Mouse (Mus musculus): ENCODE data around the gene Stx18. TPM values are rescaled to one million over a fixed set of nuclear protein-coding genes. Genes with fewer than 3 reads are reported as not detected.

Stx18 gene
- total and polyA plus RNA-seq, 3 experiments = 26.3 to 35.8 (median 29.4) TPM

GRCm38 (mm10) chr5:38121699-38122098 is 83.2 kb downstream of the Stx18 start (continued):
- TF ChIP-seq MAFK (IDR thresholded peaks at IDR 0.05; ENCODE audit: insufficient replicate concordance, low read length) = no peak
- no peak for TF ChIP-seq CHD2 (IDR thresholded peaks at IDR 0.05; ENCODE audit: low read length)

- no peak overlapping the region for H3K4me3 ChIP-seq (replicated peaks in 1 of 3; ENCODE audit: low read depth in 2 of 3, low read length in 2 of 3, poor library complexity in 1 of 3)
- no peak overlapping the region for H3K27ac ChIP-seq (ENCODE audit: insufficient read depth, low read depth)
- peaks cover 22 to 59% of the 10 kb centered on the region in 2 experiments for H3K36me3 ChIP-seq (replicated peaks in 1 of 2; ENCODE audit: control insufficient read depth in 1 of 2, insufficient read depth in 1 of 2, low read length in 1 of 2)
- H3K9me3 ChIP-seq (replicated peaks; ENCODE audit: low read length) = peaks cover 2% of the 10 kb centered on the region
- DNase-seq (ENCODE audit: extremely low read depth) = no peak
- H3K9ac ChIP-seq (ENCODE audit: insufficient read depth, low read depth) = no peak overlapping the region
- H3K4me2 ChIP-seq (ENCODE audit: insufficient read depth, low read depth, poor library complexity, severe bottlenecking) = no peak overlapping the region
- H3K27me3 ChIP-seq (replicated peaks) = no peaks in the 10 kb centered on the region
- in situ Hi-C loops (cut with MboI; ENCODE audit: low pct_ligation_motif_present, low pct_unique_long_range_greater_than_20kb, low sequenced_read_pairs) (no loop called here), dilution Hi-C loops (cut with MboI; ENCODE audit: extremely low pct_ligation_motif_present, extremely low pct_unique_long_range_greater_than_20kb, low sequenced_read_pairs) (no loop called here)
- H3K4me1 ChIP-seq (ENCODE audit: control insufficient read depth in 1 of 2, insufficient read depth in 2 of 2) = no peaks in the 10 kb centered on the region
- TF ChIP-seq USF2 (conservative IDR thresholded peaks at IDR 0.05; ENCODE audit: low read depth, low read length) = no peak
- no peak for TF ChIP-seq USF1 (IDR thresholded peaks at IDR 0.05; ENCODE audit: low read depth, low read length)
- no peak for TF ChIP-seq MAX (IDR thresholded peaks at IDR 0.05; ENCODE audit: low read length)
- TF ChIP-seq JUN (IDR thresholded peaks at IDR 0.05; ENCODE audit: insufficient read depth, low read depth, low read length) = no peak
- TF ChIP-seq ETS1 (conservative IDR thresholded peaks at IDR 0.05; ENCODE audit: low read depth, low read length) = no peak
- no peak for TF ChIP-seq POLR2AphosphoS2 (IDR thresholded peaks at IDR 0.05; ENCODE audit: low read depth, low read length)
- TF ChIP-seq MAFK (IDR thresholded peaks at IDR 0.05; ENCODE audit: insufficient replicate concordance, low read length) = no peak
- TF ChIP-seq PAX5 (IDR thresholded peaks at IDR 0.05; ENCODE audit: low read length) = no peak
- TF ChIP-seq UBTF (IDR thresholded peaks at IDR 0.05; ENCODE audit: low read depth, low read length) = no peak
- TF ChIP-seq MEF2A (IDR thresholded peaks at IDR 0.05; ENCODE audit: borderline replicate concordance, low read depth, low read length) = no peak
- TF ChIP-seq ZKSCAN1 (IDR thresholded peaks at IDR 0.05; ENCODE audit: borderline replicate concordance, low read depth, low read length) = no peak
- no peak for TF ChIP-seq HCFC1 (IDR thresholded peaks at IDR 0.05; ENCODE audit: low read depth, low read length)
- TF ChIP-seq NELFE (IDR thresholded peaks at IDR 0.05; ENCODE audit: low read depth, low read length) = no peak
- no peak for TF ChIP-seq NRF1 (IDR thresholded peaks at IDR 0.05; ENCODE audit: low read depth, low read length)
- no peak for TF ChIP-seq CHD1 (IDR thresholded peaks at IDR 0.05; ENCODE audit: low read depth, low read length)
- H3K79me2 ChIP-seq (replicated peaks; ENCODE audit: control insufficient read depth, extremely low read depth, insufficient read depth, poor library complexity, severe bottlenecking) = no peaks in the 10 kb centered on the region
Observed at GRCm38 (mm10) chr5:38126519-38127306, 88.2 kb downstream of the Stx18 start.

GRCm38 (mm10) chr5:38129339-38129738 is 90.8 kb downstream of the Stx18 start:
- peaks cover 18 to 39% of the 10 kb centered on the region in 2 experiments for H3K36me3 ChIP-seq (replicated peaks in 1 of 2; ENCODE audit: control insufficient read depth in 1 of 2, insufficient read depth in 1 of 2, low read length in 1 of 2)
- no peaks in the 10 kb centered on the region for H3K79me2 ChIP-seq (replicated peaks; ENCODE audit: control insufficient read depth, extremely low read depth, insufficient read depth, poor library complexity, severe bottlenecking)
- H3K4me3 ChIP-seq (replicated peaks in 1 of 3; ENCODE audit: low read depth in 2 of 3, low read length in 2 of 3, poor library complexity in 1 of 3) = no peak overlapping the region
- no peak overlapping the region for H3K4me2 ChIP-seq (ENCODE audit: insufficient read depth, low read depth, poor library complexity, severe bottlenecking)
- DNase-seq (ENCODE audit: extremely low read depth) = no peak
- peaks cover 2% of the 10 kb centered on the region for H3K9me3 ChIP-seq (replicated peaks; ENCODE audit: low read length)
- H3K9ac ChIP-seq (ENCODE audit: insufficient read depth, low read depth) = no peak overlapping the region
- H3K27me3 ChIP-seq (replicated peaks) = no peaks in the 10 kb centered on the region
- in situ Hi-C loops (cut with MboI; ENCODE audit: low pct_ligation_motif_present, low pct_unique_long_range_greater_than_20kb, low sequenced_read_pairs) (no loop called here), dilution Hi-C loops (cut with MboI; ENCODE audit: extremely low pct_ligation_motif_present, extremely low pct_unique_long_range_greater_than_20kb, low sequenced_read_pairs) (no loop called here)
- no peak for TF ChIP-seq HCFC1 (IDR thresholded peaks at IDR 0.05; ENCODE audit: low read depth, low read length)
- no peak for TF ChIP-seq SIN3A (IDR thresholded peaks at IDR 0.05; ENCODE audit: low read length)
- TF ChIP-seq PAX5 (IDR thresholded peaks at IDR 0.05; ENCODE audit: low read length) = no peak
- no peak for TF ChIP-seq ZMIZ1 (IDR thresholded peaks at IDR 0.05; ENCODE audit: low read depth, low read length)
- no peak for TF ChIP-seq ETS1 (conservative IDR thresholded peaks at IDR 0.05; ENCODE audit: low read depth, low read length)
- TF ChIP-seq CHD2 (IDR thresholded peaks at IDR 0.05; ENCODE audit: low read length) = no peak
- no peak for TF ChIP-seq GABPA (IDR thresholded peaks at IDR 0.05; ENCODE audit: insufficient replicate concordance, low read depth, low read length)
- no peak for TF ChIP-seq ELF1 (IDR thresholded peaks at IDR 0.05; ENCODE audit: low read depth, low read length)
- TF ChIP-seq CTCF (conservative IDR thresholded peaks at IDR 0.05 in 1 of 2, IDR thresholded peaks at IDR 0.05 in 1 of 2; ENCODE audit: low read depth in 2 of 2, low read length in 2 of 2) = no peak
- TF ChIP-seq EP300 (IDR thresholded peaks at IDR 0.05; ENCODE audit: low read length) = no peak
- TF ChIP-seq MAX (IDR thresholded peaks at IDR 0.05; ENCODE audit: low read length) = no peak
- TF ChIP-seq JUND (conservative IDR thresholded peaks at IDR 0.05; ENCODE audit: low read depth, low read length) = no peak
- no peak for TF ChIP-seq POLR2A (IDR thresholded peaks at IDR 0.05; ENCODE audit: low read depth, low read length)
- TF ChIP-seq MAZ (IDR thresholded peaks at IDR 0.05; ENCODE audit: low read depth, low read length) = no peak
- TF ChIP-seq NELFE (IDR thresholded peaks at IDR 0.05; ENCODE audit: low read depth, low read length) = no peak
- H3K27ac ChIP-seq (ENCODE audit: insufficient read depth, low read depth) = no peak overlapping the region
- H3K4me1 ChIP-seq (ENCODE audit: control insufficient read depth in 1 of 2, insufficient read depth in 2 of 2) = no peaks in the 10 kb centered on the region

All from CH12.LX (cell line).